Mouse (Mus musculus) heart, adult 2 months (tissue): ENCODE results near the gene Slc1a5. TPM values are rescaled to one million over a fixed set of nuclear protein-coding genes. Genes with fewer than 3 reads are reported as not detected.

Experiments used
- DNase-seq, 2 experiments: peaks; one replicate each; pipeline ENCODE4 v3.0.0; 2021
- H3K27ac ChIP-seq: fragments of 200-600 bp; 2 replicates; pipeline ENCODE4 v1.8.1; 2022
- H3K27me3 ChIP-seq: fragments of 200-500 bp; 2 replicates; pipeline ENCODE4 v1.6.1; 2012; ENCODE audit warnings: mild to moderate bottlenecking, low read length, inconsistent platforms, mixed read lengths; ENCODE audit not compliant: control insufficient read depth, insufficient read depth
- H3K36me3 ChIP-seq: fragments of 200-500 bp; 2 replicates; pipeline ENCODE4 v1.6.1; 2012; ENCODE audit warnings: low read length, inconsistent platforms; ENCODE audit not compliant: control insufficient read depth, insufficient read depth
- H3K4me1 ChIP-seq: fragments of 200-500 bp; 2 replicates; pipeline ENCODE4 v1.6.1; 2011; ENCODE audit warnings: low read length; ENCODE audit not compliant: control insufficient read depth, insufficient read depth
- H3K4me3 ChIP-seq: fragments of 200-600 bp; 2 replicates; pipeline ENCODE4 v1.8.1; 2022
- H3K79me2 ChIP-seq: fragments of 200-500 bp; replicated peaks from 2 replicates; pipeline ENCODE4 v1.6.1; 2012; ENCODE audit warnings: mild to moderate bottlenecking, inconsistent platforms, low read length, moderate library complexity, mixed read lengths; ENCODE audit not compliant: control insufficient read depth, insufficient read depth
- H3K9ac ChIP-seq: fragments of 200-500 bp; 2 replicates; pipeline ENCODE4 v1.6.1; 2012; ENCODE audit warnings: low read depth, mild to moderate bottlenecking, control low read depth, inconsistent platforms, low read length, mixed read lengths
- CTCF ChIP-seq: fragments of 200-600 bp; IDR thresholded peaks from 2 replicates; pipeline ENCODE4 v1.8.1; 2022; ENCODE audit warnings: antibody characterized with exemption, mild to moderate bottlenecking, moderate library complexity
- EP300 ChIP-seq: fragments of 200-500 bp; IDR thresholded peaks from 2 replicates; pipeline ENCODE4 v1.6.1; 2011; ENCODE audit warnings: low read depth, low read length, control low read depth; ENCODE audit not compliant: insufficient read depth
- POLR2A ChIP-seq: fragments of 200-500 bp; IDR thresholded peaks from 2 replicates; pipeline ENCODE4 v1.6.1; 2011; ENCODE audit warnings: mild to moderate bottlenecking, low read depth, low read length, control low read depth; ENCODE audit not compliant: insufficient read depth
- WGBS: fragments of 180-500 bp; shearing (Covaris S2); methylation state at CpG from one replicate; pipeline ENCODE4 v1.1.7; 2018; 5-methylcytosine and 5-hydroxymethylcytosine counted together
- intact Hi-C: fragments of 180-260 bp; cut with DNase I; formaldehyde crosslinking; loops from one replicate; pipeline ENCODE4 v1.15.1; 2025
- polyA plus RNA-seq: library from polyadenylated mRNA; depleted of rRNA; stranded (reverse); fragments of >200 nt; gene quantifications from 2 replicates; pipeline ENCODE4 v1.2.3, GENCODE M21; 2012
- total RNA-seq, 2 experiments: library from RNA; stranded (reverse); gene quantifications; 2 replicates each; pipeline ENCODE4 v1.2.3; 2021

Slc1a5 gene
- total and polyA plus RNA-seq, 3 experiments: 20.9 to 57.0 (median 26.1) TPM

GRCm38 (mm10) chr7:16783758-16784415, 2.7 kb downstream of the Slc1a5 start:
- intact Hi-C loops: loop anchor here (5.0 kb wide), 1 partner anchor 37 kb away; no protein-coding TSS in a partner anchor
- Histone ChIP-seq H3K4me3 (peak overlapping the region; percentile 35), H3K27ac (peak overlapping the region; percentile 36; the same call in 1 of the 2 replicates), H3K27me3 (peaks cover 2% of the 10 kb centered on the region; the same call in 1 of the 2 replicates), H3K36me3 (no peaks in the 10 kb centered on the region), H3K9ac (peak overlapping the region; percentile 3; the same call in 1 of the 2 replicates), H3K4me1 (peaks cover 10% of the 10 kb centered on the region), H3K79me2 (0 out of 2 replicates have a peak, but pooled peaks cover 1% of the 10 kb centered on the region)
- peak; percentile 63 to 67 for DNase-seq
- 48% methylated on average over 17 of the region's 17 CpGs for WGBS
- no peak for TF ChIP-seq CTCF
- TF ChIP-seq POLR2A: no peak
- TF ChIP-seq EP300: no peak

- DNase-seq: peak in 1 of 2 experiments; percentile 31
- Histone ChIP-seq H3K27ac (no peak overlapping the region), H3K79me2 (0 out of 2 replicates have a peak, but pooled peaks cover 1% of the 10 kb centered on the region), H3K36me3 (no peaks in the 10 kb centered on the region), H3K9ac (no peak overlapping the region), H3K4me1 (peaks cover 10% of the 10 kb centered on the region), H3K27me3 (peaks cover 2% of the 10 kb centered on the region; the same call in 1 of the 2 replicates), H3K4me3 (no peak overlapping the region; the same call in 1 of the 2 replicates)
- intact Hi-C loops: loop anchor here (5.0 kb wide), 1 partner anchor 37 kb away; no protein-coding TSS in a partner anchor
- TF ChIP-seq CTCF (no peak), POLR2A (no peak), EP300 (no peak)
- WGBS: 77% methylated on average over 10 of the region's 10 CpGs
These were observed 3.4 kb downstream of the Slc1a5 start for GRCm38 (mm10) chr7:16784498-16784976.

GRCm38 (mm10) chr7:16785541-16786083, 4.5 kb downstream of the Slc1a5 start:
- Histone ChIP-seq H3K79me2 (0 out of 2 replicates have a peak, but pooled peaks cover 1% of the 10 kb centered on the region), H3K27me3 (peaks cover 2% of the 10 kb centered on the region; the same call in 1 of the 2 replicates), H3K4me3 (no peak overlapping the region), H3K9ac (no peak overlapping the region), H3K27ac (no peak overlapping the region), H3K4me1 (peaks cover 8% of the 10 kb centered on the region), H3K36me3 (no peaks in the 10 kb centered on the region)
- 39% methylated on average over 8 of the region's 8 CpGs for WGBS
- DNase-seq: peak in 1 of 2 experiments; percentile 15
- TF ChIP-seq CTCF: no peak
- no peak for TF ChIP-seq EP300
- TF ChIP-seq POLR2A: no peak
- intact Hi-C loops: no loop called here

GRCm38 (mm10) chr7:16792316-16792715, 11.2 kb downstream of the Slc1a5 start:
- no peak overlapping the region for H3K4me3 ChIP-seq
- H3K36me3 ChIP-seq: no peaks in the 10 kb centered on the region
- no peak for DNase-seq
- no peak overlapping the region for H3K27ac ChIP-seq
- H3K79me2 ChIP-seq: no peaks in the 10 kb centered on the region
- H3K27me3 ChIP-seq: no peaks in the 10 kb centered on the region
- WGBS: 78% methylated on average over 5 of the region's 5 CpGs
- no peaks in the 10 kb centered on the region for H3K4me1 ChIP-seq
- H3K9ac ChIP-seq: no peak overlapping the region
- intact Hi-C loops: no loop called here
- TF ChIP-seq EP300 (no peak), CTCF (no peak), POLR2A (no peak)

- no peak overlapping the region for H3K4me3 ChIP-seq
These were observed 12.0 kb downstream of the Slc1a5 start for GRCm38 (mm10) chr7:16793010-16793725.

More at GRCm38 (mm10) chr7:16793010-16793725, 12.0 kb downstream of the Slc1a5 start:
- intact Hi-C loops: no loop called here
- 66% methylated on average over 19 of the region's 19 CpGs for WGBS
- Histone ChIP-seq H3K79me2 (no peaks in the 10 kb centered on the region), H3K36me3 (no peaks in the 10 kb centered on the region), H3K4me1 (no peaks in the 10 kb centered on the region), H3K27ac (no peak overlapping the region), H3K9ac (no peak overlapping the region), H3K27me3 (no peaks in the 10 kb centered on the region)
- no peak for DNase-seq
- TF ChIP-seq CTCF (no peak), POLR2A (no peak), EP300 (no peak)
